Mouse (Mus musculus) megakaryocyte, embryonic 14.5 days (primary cell): ENCODE results near the gene Pank2.

Source experiments
- FLI1 ChIP-seq: IDR thresholded peaks from 2 replicates; pipeline ENCODE4 v1.6.1; 2012; ENCODE audit warnings: low read length, inconsistent platforms, mixed read lengths
- GATA1 ChIP-seq: IDR thresholded peaks from 3 replicates; pipeline ENCODE4 v1.6.1; 2012; ENCODE audit warnings: mixed read lengths, low read length, inconsistent platforms, borderline replicate concordance

DNA sequence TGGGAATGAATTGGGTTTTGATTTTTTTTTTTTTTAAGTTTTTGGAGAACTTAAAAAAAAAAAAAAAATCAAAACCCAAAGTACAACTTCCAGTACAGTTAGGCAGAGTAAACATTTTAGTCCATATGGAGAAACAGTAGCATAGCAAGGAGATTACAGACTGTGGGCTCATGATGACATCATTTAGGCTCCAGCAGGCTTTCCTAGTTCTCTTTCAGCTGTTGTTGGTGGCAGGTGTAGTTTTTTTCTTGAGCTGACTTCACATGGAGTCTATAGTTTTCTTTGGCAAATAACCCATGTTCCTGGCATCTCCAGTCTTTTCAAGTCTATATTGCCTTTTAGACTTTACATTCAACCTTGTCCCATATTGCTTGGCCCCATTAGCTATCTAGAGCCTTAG, 28.4 kb downstream of the Pank2 start:
- TF ChIP-seq GATA1 (no peak), FLI1 (no peak)
